Mouse (Mus musculus): Measurements from ENCODE around the gene Clec10a. TPM values are rescaled to one million over a fixed set of nuclear protein-coding genes. Genes with fewer than 3 reads are reported as not detected.

The Clec10a gene
- polyA plus RNA-seq, 1 experiment from 2014 or later, result 1.2 TPM

- ATAC-seq (ENCODE audit: insufficient read depth, low FRiP score, low read depth), result no peak
- Histone ChIP-seq H3K27me3 (replicated peaks) (peaks cover 9% of the 10 kb centered on the region), H3K4me1 (peaks cover 12% of the 10 kb centered on the region; the same call in 1 of the 2 replicates), H3K9me3 (no peaks in the 10 kb centered on the region), H3K4me3 (replicated peaks) (peak overlapping the region; percentile 51), H3K36me3 (no peaks in the 10 kb centered on the region), H3K4me2 (peak overlapping the region; percentile 94), H3K9ac (peak overlapping the region; percentile 59; the same call in 1 of the 2 replicates), H3K27ac (peak overlapping the region; percentile 70)
- 2% methylated on average over 24 of the region's 24 CpGs for WGBS
Observed at GRCm38 (mm10) chr11:70220323-70220722, 64.3 kb downstream of the Clec10a start.

Other genes starting within 250 kb of the Clec10a start
- gene Gps2, start 242.3 kb upstream of the Clec10a start, polyA plus RNA-seq (2015; fragmentation: Nextera tagmentation; extraction: Ambion mirVana), result 66.2 and 69.1 TPM in 2 replicates
- 1,591 and 1,597 TPM in 2 replicates for gene Eif5a, start 234.2 kb upstream of the Clec10a start, polyA plus RNA-seq (2015; fragmentation: Nextera tagmentation; extraction: Ambion mirVana)
- 2.9 and 3.3 TPM in 2 replicates for gene Ybx2, start 220.4 kb upstream of the Clec10a start, polyA plus RNA-seq (2015; fragmentation: Nextera tagmentation; extraction: Ambion mirVana)
- 26.3 and 28.9 TPM in 2 replicates for gene Slc2a4, start 208.0 kb upstream of the Clec10a start, polyA plus RNA-seq (2015; fragmentation: Nextera tagmentation; extraction: Ambion mirVana)
- gene Cldn7, start 191.4 kb upstream of the Clec10a start, polyA plus RNA-seq (2015; fragmentation: Nextera tagmentation; extraction: Ambion mirVana), result 438 and 517 TPM in 2 replicates
- 23.0 and 23.2 TPM in 2 replicates for gene Ctdnep1, start 175.0 kb upstream of the Clec10a start, polyA plus RNA-seq (2015; fragmentation: Nextera tagmentation; extraction: Ambion mirVana)
- 92.9 and 99.4 TPM in 2 replicates for gene Elp5, start 173.7 kb upstream of the Clec10a start, polyA plus RNA-seq (2015; fragmentation: Nextera tagmentation; extraction: Ambion mirVana)
- gene Gabarap, start 165.1 kb upstream of the Clec10a start, polyA plus RNA-seq (2015; fragmentation: Nextera tagmentation; extraction: Ambion mirVana), result 459 and 473 TPM in 2 replicates
- gene Phf23, start 160.4 kb upstream of the Clec10a start, polyA plus RNA-seq (2015; fragmentation: Nextera tagmentation; extraction: Ambion mirVana), result 59.4 and 61.8 TPM in 2 replicates
- gene Dvl2, start 155.6 kb upstream of the Clec10a start, polyA plus RNA-seq (2015; fragmentation: Nextera tagmentation; extraction: Ambion mirVana), result 31.9 and 33.9 TPM in 2 replicates
- gene Acadvl, start 140.8 kb upstream of the Clec10a start, polyA plus RNA-seq (2015; fragmentation: Nextera tagmentation; extraction: Ambion mirVana), result 84.8 and 95.4 TPM in 2 replicates
- gene Dlg4, start 139.3 kb upstream of the Clec10a start, polyA plus RNA-seq (2015; fragmentation: Nextera tagmentation; extraction: Ambion mirVana), result 8.2 and 9.7 TPM in 2 replicates
- gene Asgr1, start 102.1 kb upstream of the Clec10a start, polyA plus RNA-seq (2015; fragmentation: Nextera tagmentation; extraction: Ambion mirVana), result 0.30 and 0.96 TPM in 2 replicates
- gene Asgr2, start 63.6 kb upstream of the Clec10a start, polyA plus RNA-seq (2015; fragmentation: Nextera tagmentation; extraction: Ambion mirVana), result 0.81 and 0.85 TPM in 2 replicates
- gene Mgl2, start 25.9 kb upstream of the Clec10a start, polyA plus RNA-seq (2015; fragmentation: Nextera tagmentation; extraction: Ambion mirVana), result 0.50 and 1.0 TPM in 2 replicates
- 1.4 and 2.4 TPM in 2 replicates for gene Slc16a11, start 56.6 kb downstream of the Clec10a start, polyA plus RNA-seq (2015; fragmentation: Nextera tagmentation; extraction: Ambion mirVana)
- gene Slc16a13, start 64.9 kb downstream of the Clec10a start, polyA plus RNA-seq (2015; fragmentation: Nextera tagmentation; extraction: Ambion mirVana), result 6.9 and 9.8 TPM in 2 replicates
- 10.9 and 13.6 TPM in 2 replicates for gene Bcl6b, start 73.6 kb downstream of the Clec10a start, polyA plus RNA-seq (2015; fragmentation: Nextera tagmentation; extraction: Ambion mirVana)
- gene 0610010K14Rik, start 81.7 kb downstream of the Clec10a start, polyA plus RNA-seq (2015; fragmentation: Nextera tagmentation; extraction: Ambion mirVana), result 141 and 144 TPM in 2 replicates
- gene Gm21988, start 83.6 kb downstream of the Clec10a start, polyA plus RNA-seq (2015; fragmentation: Nextera tagmentation; extraction: Ambion mirVana), result 8.7 and 11.0 TPM in 2 replicates
- gene Rnasek, start 83.6 kb downstream of the Clec10a start, polyA plus RNA-seq (2015; fragmentation: Nextera tagmentation; extraction: Ambion mirVana), result 196 and 222 TPM in 2 replicates
- 11.7 and 12.9 TPM in 2 replicates for gene Alox12, start 99.2 kb downstream of the Clec10a start, polyA plus RNA-seq (2015; fragmentation: Nextera tagmentation; extraction: Ambion mirVana)
- 0.06 TPM in 1 of 2 replicates, not detected in the other for gene Alox12e, start 166.4 kb downstream of the Clec10a start, polyA plus RNA-seq (2015; fragmentation: Nextera tagmentation; extraction: Ambion mirVana)
- 6.7 and 9.5 TPM in 2 replicates for gene Alox15, start 195.8 kb downstream of the Clec10a start, polyA plus RNA-seq (2015; fragmentation: Nextera tagmentation; extraction: Ambion mirVana)

All from stomach, embryonic 15.5 days (tissue).